17 mouse cellular contexts compared by ENCODE assay signal in the genomic region with DNA sequence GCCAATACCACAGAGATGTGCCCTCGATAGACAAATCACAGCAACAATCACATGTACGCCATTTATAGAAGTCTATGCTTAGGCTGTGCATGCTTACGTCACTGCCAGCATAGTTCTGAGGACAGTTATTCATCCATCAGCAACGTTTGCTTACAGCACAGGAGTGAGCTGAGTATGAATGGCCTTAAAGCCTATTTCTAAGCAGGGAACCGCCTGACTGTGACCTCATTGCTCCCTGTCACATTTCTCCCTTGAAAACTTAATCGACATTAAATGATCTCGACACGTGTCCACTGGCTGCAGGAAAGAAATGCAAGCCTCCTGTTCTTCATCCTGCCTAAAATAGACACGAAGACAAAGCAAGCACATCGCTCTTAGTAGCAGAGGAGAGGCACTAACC. TPM values are rescaled to one million over a fixed set of nuclear protein-coding genes. Genes with fewer than 3 reads are reported as not detected.
DNase-seq lines count a peak whose midpoint lies in the region; ATAC-seq lines count a peak whose summit lies in the region.
"Had no signal": no experiment of that assay in that cellular context is flagged by ENCODE, and none has a peak within 500 bp of the region (broad histone marks: within the 10 kb centered on the region; RNA-seq: fewer than 3 reads in every experiment).

No protein-coding gene starts in this region.

- peak overlapping the region; percentile 30; the same call in 1 of the 2 replicates for H3K9ac ChIP-seq in heart, embryonic 13.5 days
- no peak overlapping the region for H3K9ac ChIP-seq in kidney, embryonic 16.5 days (replicated peaks; ENCODE audit: low read length)
- no peak overlapping the region for H3K9ac ChIP-seq in intestine, embryonic 15.5 days
- no peak overlapping the region for H3K9ac ChIP-seq in stomach, embryonic 14.5 days (replicated peaks; ENCODE audit: low read depth, low read length)
- H3K9ac ChIP-seq: forebrain, embryonic 13.5 days; limb, embryonic 13.5 days; liver, postnatal 0 days; neural tube, embryonic 13.5 days had no signal

- peak overlapping the region; percentile 58 for H3K27ac ChIP-seq in heart, embryonic 13.5 days (replicated peaks)
- peak overlapping the region; percentile 23 for H3K27ac ChIP-seq in kidney, embryonic 16.5 days (ENCODE audit: low read length)
- H3K27ac ChIP-seq in intestine, embryonic 15.5 days, result peak overlapping the region; percentile 49
- H3K27ac ChIP-seq in stomach, embryonic 14.5 days (ENCODE audit: low read length), result peak overlapping the region; percentile 27; the same call in 1 of the 2 replicates
- H3K27ac ChIP-seq: forebrain, embryonic 13.5 days; hindbrain, embryonic 10.5 days; limb, embryonic 13.5 days; neural tube, embryonic 13.5 days had no signal

- H3K36me3 ChIP-seq in heart, embryonic 13.5 days, result no peaks in the 10 kb centered on the region
- no peaks in the 10 kb centered on the region for H3K36me3 ChIP-seq in kidney, embryonic 16.5 days (ENCODE audit: insufficient read depth, low read length)
- no peaks in the 10 kb centered on the region for H3K36me3 ChIP-seq in intestine, embryonic 15.5 days
- no peaks in the 10 kb centered on the region for H3K36me3 ChIP-seq in stomach, embryonic 14.5 days (ENCODE audit: control insufficient read depth, insufficient read depth, low read length)
- H3K36me3 ChIP-seq: G1E; hindbrain, embryonic 10.5 days; limb, embryonic 13.5 days; neural tube, embryonic 13.5 days had no signal

- no peaks in the 10 kb centered on the region for H3K27me3 ChIP-seq in heart, embryonic 13.5 days (replicated peaks)
- H3K27me3 ChIP-seq in kidney, embryonic 16.5 days (ENCODE audit: insufficient read depth, low read length), result no peaks in the 10 kb centered on the region
- no peaks in the 10 kb centered on the region for H3K27me3 ChIP-seq in intestine, embryonic 15.5 days (replicated peaks)
- H3K27me3 ChIP-seq in stomach, embryonic 14.5 days (ENCODE audit: control insufficient read depth, insufficient read depth, low read length), result no peaks in the 10 kb centered on the region
- H3K27me3 ChIP-seq: forebrain, embryonic 13.5 days; limb, embryonic 13.5 days; neural tube, embryonic 13.5 days had no signal

- no peak for DNase-seq in heart, adult 8-10 months (ENCODE audit: low spot score)
- no peak for DNase-seq in kidney, postnatal 4 days
- DNase-seq in adipocyte (ENCODE audit: low spot score), result no peak
- DNase-seq: adrenal gland, postnatal 14 days; cerebellum, adult 8-10 months; kidney, adult 11 months; liver, postnatal 0 days; right cerebral cortex, postnatal 4 days had no signal

- H3K4me1 ChIP-seq in heart, embryonic 13.5 days, result peaks cover 38% of the 10 kb centered on the region
- peaks cover 11% of the 10 kb centered on the region for H3K4me1 ChIP-seq in kidney, embryonic 16.5 days (ENCODE audit: insufficient read depth, low read length)
- 0 out of 2 replicates have a peak, but pooled peaks cover 2% of the 10 kb centered on the region for H3K4me1 ChIP-seq in intestine, embryonic 15.5 days (replicated peaks)
- H3K4me1 ChIP-seq in stomach, embryonic 14.5 days (ENCODE audit: control insufficient read depth, insufficient read depth, low read length), result peaks cover 7% of the 10 kb centered on the region; the same call in 1 of the 2 replicates
- H3K4me1 ChIP-seq: forebrain, embryonic 13.5 days; hindbrain, embryonic 10.5 days; limb, embryonic 13.5 days; neural tube, embryonic 13.5 days had no signal

- H3K4me3 ChIP-seq in heart, embryonic 13.5 days, result no peak overlapping the region
- no peak overlapping the region for H3K4me3 ChIP-seq in kidney, embryonic 16.5 days (ENCODE audit: low read length)
- H3K4me3 ChIP-seq in intestine, embryonic 15.5 days (replicated peaks), result no peak overlapping the region
- H3K4me3 ChIP-seq in stomach, embryonic 14.5 days (ENCODE audit: low read depth, low read length), result no peak overlapping the region
- H3K4me3 ChIP-seq: forebrain, embryonic 13.5 days; hindbrain, embryonic 10.5 days; limb, embryonic 13.5 days; neural tube, embryonic 13.5 days had no signal

- peaks cover 10% of the 10 kb centered on the region for H3K9me3 ChIP-seq in heart, embryonic 13.5 days
- H3K9me3 ChIP-seq in kidney, embryonic 16.5 days (ENCODE audit: low read length), result no peaks in the 10 kb centered on the region
- H3K9me3 ChIP-seq in intestine, embryonic 15.5 days, result no peaks in the 10 kb centered on the region
- H3K9me3 ChIP-seq in stomach, embryonic 14.5 days (ENCODE audit: control insufficient read depth, low read depth, low read length), result no peaks in the 10 kb centered on the region
- H3K9me3 ChIP-seq: G1E had no signal

- ATAC-seq in heart, embryonic 13.5 days (ENCODE audit: extremely low read depth, insufficient number of reproducible peaks, low FRiP score, low TSS enrichment), result no peak
- no peak for ATAC-seq in kidney, embryonic 16.5 days (ENCODE audit: low FRiP score, low TSS enrichment)
- no peak for ATAC-seq in intestine, embryonic 15.5 days
- ATAC-seq in stomach, embryonic 14.5 days (ENCODE audit: insufficient number of reproducible peaks, insufficient read depth, low FRiP score, low read depth), result no peak
- ATAC-seq: forebrain, embryonic 13.5 days; liver, postnatal 0 days had no signal

- 38% methylated on average over 10 of the region's 10 CpGs for WGBS in heart, embryonic 13.5 days
- 67% methylated on average over 10 of the region's 10 CpGs for WGBS in kidney, embryonic 16.5 days
- WGBS in intestine, embryonic 15.5 days, result 52% methylated on average over 10 of the region's 10 CpGs
- 48% methylated on average over 10 of the region's 10 CpGs for WGBS in stomach, embryonic 14.5 days

- peak overlapping the region; percentile 32 for H3K4me2 ChIP-seq in heart, embryonic 13.5 days
- no peak overlapping the region for H3K4me2 ChIP-seq in kidney, embryonic 16.5 days (replicated peaks; ENCODE audit: low read depth, low read length)
- no peak overlapping the region for H3K4me2 ChIP-seq in intestine, embryonic 15.5 days (replicated peaks)
- H3K4me2 ChIP-seq in stomach, embryonic 14.5 days (replicated peaks; ENCODE audit: low read depth, low read length), result no peak overlapping the region
- H3K4me2 ChIP-seq: forebrain, embryonic 13.5 days; limb, embryonic 13.5 days; neural tube, embryonic 13.5 days had no signal

RNA-seq across cellular contexts. Expression of a gene that starts 5.5 kb away (rescaled TPM):
- 0.09 and 0.11 TPM in 2 replicates for polyA plus RNA-seq in heart, embryonic 13.5 days (2015; fragmentation: Nextera tagmentation; extraction: Ambion mirVana)
- total RNA-seq in heart, adult 8-10 months (2022), result under 1 TPM; 0.06 to 0.08 (median 0.06) TPM
- 0.06 TPM in 2 replicates for polyA plus RNA-seq in kidney, embryonic 16.5 days (2015; fragmentation: Nextera tagmentation; extraction: Ambion mirVana)
- polyA plus RNA-seq in intestine, embryonic 15.5 days (2015; fragmentation: Nextera tagmentation; extraction: Ambion mirVana), result 0.04 and 0.05 TPM in 2 replicates
- 0.10 and 0.20 TPM in 2 replicates for polyA plus RNA-seq in stomach, embryonic 14.5 days (2014; fragmentation: Nextera tagmentation; extraction: Ambion mirVana)
- polyA plus RNA-seq: forebrain, embryonic 13.5 days; G1E; liver, postnatal 0 days; neural tube, embryonic 13.5 days had no signal
